Mouse (Mus musculus) limb, embryonic 11.5 days (tissue): Measurements from ENCODE around the gene Tbc1d22a. TPM values are rescaled to one million over a fixed set of nuclear protein-coding genes. Genes with fewer than 3 reads are reported as not detected.

Source experiments
- ATAC-seq: fragments of 200-750 bp; cut with Nextera tagmentation; 2 replicates; pipeline ENCODE4 v1.8.0; 2017; ENCODE audit warnings: low read depth; ENCODE audit not compliant: insufficient number of reproducible peaks, low FRiP score, low TSS enrichment
- DNase-seq: peaks from one replicate; pipeline ENCODE4 v3.0.0-alpha.2; 2015; ENCODE audit warnings: low spot score
- H3K27ac ChIP-seq: fragments of 300-500 bp; sonication (generic); replicated peaks from 2 replicates; pipeline ENCODE4 v1.5.1; 2014; ENCODE audit warnings: low read depth, mild to moderate bottlenecking, low read length
- H3K27me3 ChIP-seq: fragments of 300-500 bp; sonication (generic); 2 replicates; pipeline ENCODE4 v1.6.1; 2014; ENCODE audit warnings: mild to moderate bottlenecking, low read length, mixed read lengths; ENCODE audit not compliant: control insufficient read depth, insufficient read depth
- H3K36me3 ChIP-seq: fragments of 300-500 bp; sonication (generic); 2 replicates; pipeline ENCODE4 v1.6.1; 2014; ENCODE audit warnings: mild to moderate bottlenecking, low read length, moderate library complexity, mixed read lengths; ENCODE audit not compliant: control insufficient read depth, insufficient read depth
- H3K4me1 ChIP-seq: fragments of 300-500 bp; sonication (generic); 2 replicates; pipeline ENCODE4 v1.6.1; 2014; ENCODE audit warnings: low read length, mixed read lengths; ENCODE audit not compliant: control insufficient read depth, insufficient read depth
- H3K4me2 ChIP-seq: fragments of 300-500 bp; sonication (generic); 2 replicates; pipeline ENCODE4 v1.6.1; 2014; ENCODE audit warnings: low read depth, mild to moderate bottlenecking, moderate library complexity; ENCODE audit not compliant: severe bottlenecking
- H3K4me3 ChIP-seq: fragments of 300-500 bp; sonication (generic); 2 replicates; pipeline ENCODE4 v1.5.1; 2014; ENCODE audit warnings: low read depth, low read length
- H3K9ac ChIP-seq: fragments of 300-500 bp; sonication (generic); 2 replicates; pipeline ENCODE4 v1.6.1; 2014; ENCODE audit warnings: mild to moderate bottlenecking, low read length
- H3K9me3 ChIP-seq: fragments of 300-500 bp; sonication (generic); 2 replicates; pipeline ENCODE4 v1.6.1; 2016; ENCODE audit warnings: low read length; ENCODE audit not compliant: control insufficient read depth
- WGBS: fragments of 180-500 bp; shearing (Covaris S2); extraction: QIAGEN DNeasy Blood & Tissue Kit; methylation state at CpG from one replicate; pipeline ENCODE4 v1.1.7; 2014; 5-methylcytosine and 5-hydroxymethylcytosine counted together
- polyA plus RNA-seq: library from polyadenylated mRNA; unstranded; fragments of >200 nt; fragmentation: Nextera tagmentation; extraction: Ambion mirVana; gene quantifications from 2 replicates; pipeline ENCODE4 v1.2.1, GENCODE M21; 2014

Gene Tbc1d22a
- polyA plus RNA-seq, 1 experiment from 2014 or later: 7.7 TPM

DNA sequence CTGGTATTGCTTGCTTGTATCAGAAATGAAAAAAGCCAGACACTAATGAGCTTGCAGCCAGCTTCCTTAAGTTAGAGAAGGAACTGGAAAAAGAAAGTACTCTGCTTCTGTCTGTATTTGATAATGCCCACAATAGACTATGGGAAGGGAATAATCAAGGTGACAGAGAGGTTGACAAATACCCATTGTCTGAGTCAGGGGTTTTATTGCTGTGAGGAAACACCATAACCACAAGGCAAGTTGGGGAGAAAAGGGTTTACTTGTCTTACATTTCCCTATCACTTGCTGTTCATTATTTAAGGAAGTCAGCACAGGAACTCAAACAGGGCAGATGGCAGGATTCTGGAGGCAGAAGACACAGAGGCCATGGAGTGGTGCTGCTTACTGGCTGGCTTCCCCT lies 231.8 kb downstream of the Tbc1d22a start:
- Histone ChIP-seq H3K27me3 (no peaks in the 10 kb centered on the region), H3K9ac (no peak overlapping the region), H3K27ac (no peak overlapping the region), H3K4me3 (no peak overlapping the region), H3K4me1 (no peaks in the 10 kb centered on the region), H3K36me3 (no peaks in the 10 kb centered on the region), H3K9me3 (no peaks in the 10 kb centered on the region), H3K4me2 (no peak overlapping the region)
- ATAC-seq (no peak), DNase-seq (no peak)

DNA sequence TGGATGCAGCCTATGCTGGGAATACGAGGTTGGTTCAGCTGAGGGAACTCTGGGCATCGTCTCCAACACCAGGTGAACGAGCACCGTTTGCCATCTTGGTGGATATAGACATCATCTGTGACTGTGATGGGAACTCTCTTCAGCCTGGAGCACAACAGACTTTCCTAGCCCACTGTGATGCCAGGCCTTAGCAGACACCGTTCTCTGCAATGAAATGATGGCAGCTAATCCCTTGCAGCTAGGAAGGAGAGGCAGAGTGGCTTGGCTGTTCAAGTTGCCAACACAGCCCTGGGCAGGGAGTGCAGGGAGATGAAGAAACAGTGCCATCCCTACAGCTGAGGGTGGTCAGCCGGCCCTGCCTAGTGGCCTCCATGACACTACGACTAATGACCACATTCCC lies 233.0 kb downstream of the Tbc1d22a start:
- no peak overlapping the region for H3K4me3 ChIP-seq
- no peaks in the 10 kb centered on the region for H3K4me1 ChIP-seq
- ATAC-seq (no peak), DNase-seq (no peak)
- H3K36me3 ChIP-seq: no peaks in the 10 kb centered on the region
- H3K27me3 ChIP-seq: no peaks in the 10 kb centered on the region
- WGBS: 92% methylated on average over 7 of the region's 7 CpGs
- no peaks in the 10 kb centered on the region for H3K9me3 ChIP-seq
- no peak overlapping the region for H3K9ac ChIP-seq
- no peak overlapping the region for H3K27ac ChIP-seq
- H3K4me2 ChIP-seq: no peak overlapping the region

DNA sequence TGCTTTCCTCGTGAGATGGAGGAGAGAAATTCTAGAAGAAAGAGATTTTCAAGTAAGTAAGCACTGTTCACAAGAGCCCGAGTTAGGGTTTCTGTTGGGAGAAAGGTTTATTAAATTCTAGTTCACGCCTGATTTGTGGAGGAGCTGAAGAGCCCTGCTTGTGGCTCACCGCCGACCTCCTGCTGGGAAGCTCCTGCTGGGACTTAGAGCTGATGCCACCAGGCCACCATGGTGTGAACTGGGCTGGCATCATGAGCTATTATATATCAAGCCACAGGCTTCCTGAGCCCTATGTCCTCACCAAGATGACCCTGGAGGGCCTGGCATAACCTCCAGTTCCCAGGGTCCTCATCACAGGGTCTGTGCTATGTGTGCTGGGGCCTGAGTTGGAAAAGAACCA lies 235.0 kb downstream of the Tbc1d22a start:
- Histone ChIP-seq H3K27ac (no peak overlapping the region), H3K9me3 (no peaks in the 10 kb centered on the region), H3K4me1 (no peaks in the 10 kb centered on the region), H3K36me3 (no peaks in the 10 kb centered on the region), H3K4me3 (no peak overlapping the region), H3K9ac (no peak overlapping the region), H3K27me3 (no peaks in the 10 kb centered on the region), H3K4me2 (no peak overlapping the region)
- 86% methylated on average over 5 of the region's 5 CpGs for WGBS
- no peak for ATAC-seq
- no peak for DNase-seq

DNA sequence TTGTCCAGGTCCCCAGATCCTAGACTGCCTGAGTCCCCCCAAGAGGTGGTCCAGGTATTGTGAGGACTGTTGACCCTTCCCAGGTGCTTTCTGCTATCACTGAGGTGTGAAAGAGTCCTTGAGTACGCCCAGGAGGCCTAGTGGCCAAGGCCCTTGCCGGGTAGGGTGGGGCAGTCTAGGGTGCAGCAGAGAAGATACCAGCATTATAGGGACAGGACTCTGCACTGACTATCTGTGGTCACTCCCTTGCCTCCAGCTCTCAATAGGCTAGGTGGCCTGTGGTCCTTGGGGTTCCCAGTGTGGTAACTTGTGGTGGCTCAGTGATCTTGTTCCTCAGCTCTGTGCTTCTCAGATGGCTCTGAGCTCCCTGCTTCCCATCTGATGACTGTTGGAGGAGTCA lies 235.5 kb downstream of the Tbc1d22a start:
- no peak for DNase-seq

DNA sequence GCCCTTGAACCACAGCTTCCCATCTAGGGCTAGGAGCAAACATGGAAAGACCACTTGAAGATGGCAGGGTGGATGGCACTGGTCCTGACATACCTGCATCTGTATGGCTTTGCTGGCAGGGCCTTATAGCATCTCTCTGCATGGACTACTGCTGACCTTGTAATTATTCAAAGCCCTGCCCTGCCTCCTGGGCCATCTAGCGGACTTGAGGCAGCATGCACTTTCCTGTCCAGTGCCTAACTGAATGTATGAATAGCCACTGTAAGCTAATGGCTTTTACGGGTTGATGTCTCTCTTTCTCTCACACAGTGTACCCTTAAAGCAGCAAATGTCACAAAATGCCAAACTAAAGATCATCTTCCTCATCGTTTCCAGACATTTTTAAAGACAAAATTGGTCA lies 245.2 kb downstream of the Tbc1d22a start:
- no peak for DNase-seq
- H3K4me3 ChIP-seq: no peak overlapping the region
- WGBS: 88% methylated on average over 3 of the region's 3 CpGs

More for the DNA sequence above, 235.5 kb downstream of the Tbc1d22a start:
- WGBS: 95% methylated on average over 2 of the region's 2 CpGs
- Histone ChIP-seq H3K9ac (no peak overlapping the region), H3K27ac (no peak overlapping the region), H3K4me2 (no peak overlapping the region), H3K27me3 (no peaks in the 10 kb centered on the region), H3K4me3 (no peak overlapping the region), H3K36me3 (no peaks in the 10 kb centered on the region), H3K9me3 (no peaks in the 10 kb centered on the region), H3K4me1 (no peaks in the 10 kb centered on the region)
- ATAC-seq: no peak

DNA sequence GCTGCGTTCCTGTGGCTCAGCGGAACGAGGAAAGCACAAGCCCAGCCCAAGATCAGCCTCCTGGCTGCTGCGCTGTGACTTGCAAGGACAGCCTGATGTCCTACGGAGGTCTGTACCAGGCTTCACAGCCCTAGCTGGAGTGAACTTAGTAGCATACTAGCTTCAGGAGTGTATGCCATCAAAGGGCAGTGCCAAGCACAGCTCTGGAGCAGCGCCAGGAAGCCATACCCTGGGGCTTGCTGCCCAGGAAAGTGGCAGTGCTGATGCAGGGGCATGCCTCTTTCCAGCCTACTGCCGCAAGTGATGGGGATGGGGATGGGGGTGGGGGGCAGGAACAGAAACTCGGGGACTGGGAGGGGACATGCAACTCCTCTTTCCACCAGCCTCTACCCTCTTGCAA lies 248.4 kb downstream of the Tbc1d22a start:
- no peak overlapping the region for H3K9ac ChIP-seq
- no peaks in the 10 kb centered on the region for H3K4me1 ChIP-seq
- H3K4me3 ChIP-seq: no peak overlapping the region
- no peak overlapping the region for H3K4me2 ChIP-seq
- no peak for DNase-seq
- no peak overlapping the region for H3K27ac ChIP-seq
- WGBS: 69% methylated on average over 8 of the region's 8 CpGs
- no peaks in the 10 kb centered on the region for H3K27me3 ChIP-seq
- no peak for ATAC-seq
- no peaks in the 10 kb centered on the region for H3K9me3 ChIP-seq
- H3K36me3 ChIP-seq: no peaks in the 10 kb centered on the region

More for the DNA sequence above, 245.2 kb downstream of the Tbc1d22a start:
- no peaks in the 10 kb centered on the region for H3K4me1 ChIP-seq
- no peaks in the 10 kb centered on the region for H3K36me3 ChIP-seq
- H3K9ac ChIP-seq: no peak overlapping the region
- no peak for ATAC-seq
- H3K27me3 ChIP-seq: no peaks in the 10 kb centered on the region
- H3K9me3 ChIP-seq: no peaks in the 10 kb centered on the region
- H3K27ac ChIP-seq: no peak overlapping the region
- H3K4me2 ChIP-seq: no peak overlapping the region

DNA sequence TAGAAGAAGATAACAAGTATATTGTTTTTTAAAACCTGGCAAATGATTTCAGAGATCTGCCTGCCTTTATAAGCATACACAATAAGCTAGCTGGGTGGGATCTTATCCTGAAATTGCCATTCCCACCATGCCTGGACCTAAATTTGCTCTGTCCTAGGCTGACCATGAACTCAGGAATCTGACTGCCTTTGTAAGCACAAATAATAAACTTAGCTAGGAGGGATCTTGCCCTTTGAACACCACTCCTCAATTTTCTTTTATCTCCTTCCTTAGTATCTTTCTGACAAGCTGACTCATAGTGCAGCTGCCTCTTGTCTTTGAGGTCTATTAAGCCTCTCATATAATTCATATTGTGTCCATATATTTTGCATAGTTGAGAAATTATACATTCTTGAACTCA lies 253.8 kb downstream of the Tbc1d22a start:
- H3K9me3 ChIP-seq: no peaks in the 10 kb centered on the region
- H3K27ac ChIP-seq: no peak overlapping the region
- no peaks in the 10 kb centered on the region for H3K27me3 ChIP-seq
- H3K4me2 ChIP-seq: no peak overlapping the region
- ATAC-seq (no peak), DNase-seq (no peak)
- H3K9ac ChIP-seq: no peak overlapping the region
- peaks cover 11% of the 10 kb centered on the region for H3K4me1 ChIP-seq
- H3K36me3 ChIP-seq: no peaks in the 10 kb centered on the region
- H3K4me3 ChIP-seq: no peak overlapping the region

DNA sequence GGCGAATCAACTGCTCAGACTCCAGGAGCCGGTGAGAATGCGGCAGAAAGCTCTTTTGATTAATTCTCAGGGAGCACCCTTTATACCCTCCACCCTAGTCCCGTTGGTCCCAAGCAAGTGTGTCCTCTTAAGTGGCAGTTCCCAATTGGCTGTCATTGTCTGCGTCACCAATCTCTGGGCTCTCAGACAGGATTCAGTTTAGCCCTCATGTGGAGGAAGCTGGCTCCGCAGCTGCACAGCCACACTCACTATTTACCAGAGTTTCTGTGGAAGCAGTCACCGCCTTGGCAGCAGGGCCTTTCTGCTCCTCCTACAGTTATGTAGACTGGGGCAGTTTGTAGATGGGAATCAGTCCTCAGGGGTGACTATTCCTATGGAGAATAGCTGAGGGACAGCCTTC lies 256.9 kb downstream of the Tbc1d22a start:
- peaks cover 23% of the 10 kb centered on the region for H3K4me1 ChIP-seq
- H3K36me3 ChIP-seq: no peaks in the 10 kb centered on the region
- ATAC-seq (no peak), DNase-seq (no peak)
- H3K4me2 ChIP-seq: no peak overlapping the region
- 70% methylated on average over 7 of the region's 7 CpGs for WGBS
- no peak overlapping the region for H3K9ac ChIP-seq
- no peak overlapping the region for H3K27ac ChIP-seq
- H3K27me3 ChIP-seq: no peaks in the 10 kb centered on the region
- H3K4me3 ChIP-seq: no peak overlapping the region
- no peaks in the 10 kb centered on the region for H3K9me3 ChIP-seq

DNA sequence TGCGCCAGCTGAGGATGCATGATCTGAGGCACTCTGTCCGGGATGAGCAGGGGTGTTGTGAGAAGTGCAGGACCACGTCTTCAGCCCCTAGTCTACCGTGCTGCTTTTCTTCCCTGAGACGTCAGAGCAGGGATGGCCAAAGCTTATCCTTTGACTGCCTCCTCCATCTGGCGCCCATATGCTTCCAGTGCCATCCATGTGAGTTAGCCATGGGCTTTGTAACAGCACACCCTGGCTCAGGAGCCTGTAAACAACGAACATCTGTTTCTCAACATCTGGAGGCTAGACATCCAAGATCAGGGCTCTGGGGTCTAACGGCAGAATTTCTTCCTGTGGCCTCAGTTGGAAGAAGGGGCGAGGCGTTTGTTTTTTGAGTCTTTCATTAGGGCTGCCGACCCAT lies 259.2 kb downstream of the Tbc1d22a start:
- ATAC-seq (peak; percentile 60; the same call in 1 of the 2 replicates), DNase-seq (peak; percentile 83)
- no peak overlapping the region for H3K4me2 ChIP-seq
- H3K27ac ChIP-seq: peak overlapping the region; percentile 61
- H3K4me3 ChIP-seq: no peak overlapping the region
- H3K36me3 ChIP-seq: no peaks in the 10 kb centered on the region
- peaks cover 45% of the 10 kb centered on the region for H3K4me1 ChIP-seq
- H3K27me3 ChIP-seq: no peaks in the 10 kb centered on the region
- H3K9me3 ChIP-seq: no peaks in the 10 kb centered on the region
- no peak overlapping the region for H3K9ac ChIP-seq
- 21% methylated on average over 11 of the region's 11 CpGs for WGBS
